Comparison of ENCODE assay signal across 9 mouse cellular contexts in genomic region chr5:43892386-43892785, GRCm38 (mm10). TPM values are rescaled to one million over a fixed set of nuclear protein-coding genes. Genes with fewer than 3 reads are reported as not detected.
DNase-seq lines count a peak whose midpoint lies in the region; ATAC-seq and TF ChIP-seq lines count a peak whose summit lies in the region.
"Had no signal": no experiment of that assay in that cellular context is flagged by ENCODE, and none has a peak within 500 bp of the region (broad histone marks: within the 10 kb centered on the region; RNA-seq: fewer than 3 reads in every experiment).

No protein-coding gene starts in this region.

- TF ChIP-seq CTCF in stomach, postnatal 0 days (IDR thresholded peaks at IDR 0.05; ENCODE audit: low read depth) = peak; percentile 80

- no peak for ATAC-seq in hindbrain, embryonic 11.5 days (ENCODE audit: low FRiP score)
- no peak for ATAC-seq in hindbrain, embryonic 12.5 days (ENCODE audit: low FRiP score)
- 0 out of 2 replicates have a peak, but pooled peaks have one; percentile 68 for ATAC-seq in stomach, postnatal 0 days (ENCODE audit: low FRiP score, low TSS enrichment)
- ATAC-seq in forebrain, embryonic 16.5 days = no peak

- no peak overlapping the region for H3K4me2 ChIP-seq in hindbrain, embryonic 11.5 days (replicated peaks; ENCODE audit: low read depth, low read length)
- no peak overlapping the region for H3K4me2 ChIP-seq in hindbrain, embryonic 12.5 days (replicated peaks)
- H3K4me2 ChIP-seq in stomach, postnatal 0 days (replicated peaks; ENCODE audit: low read depth) = no peak overlapping the region
- H3K4me2 ChIP-seq in forebrain, embryonic 16.5 days (ENCODE audit: low read length) = no peak overlapping the region
- H3K4me2 ChIP-seq: neural tube, embryonic 12.5 days had no signal

- H3K9ac ChIP-seq in hindbrain, embryonic 11.5 days (ENCODE audit: low read depth, low read length) = no peak overlapping the region
- H3K9ac ChIP-seq in hindbrain, embryonic 12.5 days = no peak overlapping the region
- no peak overlapping the region for H3K9ac ChIP-seq in stomach, postnatal 0 days (ENCODE audit: low read length)
- no peak overlapping the region for H3K9ac ChIP-seq in forebrain, embryonic 16.5 days (replicated peaks; ENCODE audit: low read depth, low read length)
- H3K9ac ChIP-seq: neural tube, embryonic 12.5 days had no signal

- H3K4me3 ChIP-seq in hindbrain, embryonic 11.5 days (ENCODE audit: low read depth, low read length) = no peak overlapping the region
- H3K4me3 ChIP-seq in hindbrain, embryonic 12.5 days = no peak overlapping the region
- no peak overlapping the region for H3K4me3 ChIP-seq in stomach, postnatal 0 days (ENCODE audit: low read depth, low read length)
- H3K4me3 ChIP-seq in forebrain, embryonic 16.5 days (replicated peaks; ENCODE audit: low read length) = no peak overlapping the region
- H3K4me3 ChIP-seq: neural tube, embryonic 12.5 days had no signal

- no peaks in the 10 kb centered on the region for H3K4me1 ChIP-seq in hindbrain, embryonic 11.5 days (replicated peaks; ENCODE audit: control insufficient read depth, insufficient read depth, low read length)
- no peaks in the 10 kb centered on the region for H3K4me1 ChIP-seq in hindbrain, embryonic 12.5 days
- no peaks in the 10 kb centered on the region for H3K4me1 ChIP-seq in stomach, postnatal 0 days (replicated peaks; ENCODE audit: control insufficient read depth, insufficient read depth)
- no peaks in the 10 kb centered on the region for H3K4me1 ChIP-seq in forebrain, embryonic 16.5 days (replicated peaks; ENCODE audit: control insufficient read depth, insufficient read depth, low read length)
- H3K4me1 ChIP-seq: neural tube, embryonic 12.5 days had no signal

- no peak for TF ChIP-seq EP300 in stomach, postnatal 0 days (optimal IDR thresholded peaks at IDR 0.05)

- 9% methylated on average over 1 of the region's 1 CpGs for WGBS in hindbrain, embryonic 11.5 days
- WGBS in hindbrain, embryonic 12.5 days = 28% methylated on average over 1 of the region's 1 CpGs
- 24% methylated on average over 1 of the region's 1 CpGs for WGBS in stomach, postnatal 0 days
- 21% methylated on average over 1 of the region's 1 CpGs for WGBS in forebrain, embryonic 16.5 days

- no peaks in the 10 kb centered on the region for H3K36me3 ChIP-seq in hindbrain, embryonic 11.5 days (ENCODE audit: control insufficient read depth, insufficient read depth, low read length)
- H3K36me3 ChIP-seq in hindbrain, embryonic 12.5 days = no peaks in the 10 kb centered on the region
- H3K36me3 ChIP-seq in stomach, postnatal 0 days (ENCODE audit: control insufficient read depth, insufficient read depth, low read length) = no peaks in the 10 kb centered on the region
- no peaks in the 10 kb centered on the region for H3K36me3 ChIP-seq in forebrain, embryonic 16.5 days (ENCODE audit: control insufficient read depth, insufficient read depth)
- H3K36me3 ChIP-seq: neural tube, embryonic 12.5 days had no signal

- H3K9me3 ChIP-seq in hindbrain, embryonic 11.5 days (ENCODE audit: control insufficient read depth, low read length) = no peaks in the 10 kb centered on the region
- H3K9me3 ChIP-seq in hindbrain, embryonic 12.5 days (replicated peaks) = no peaks in the 10 kb centered on the region
- no peaks in the 10 kb centered on the region for H3K9me3 ChIP-seq in stomach, postnatal 0 days (ENCODE audit: control insufficient read depth, low read length)
- no peaks in the 10 kb centered on the region for H3K9me3 ChIP-seq in forebrain, embryonic 16.5 days (ENCODE audit: control insufficient read depth, low read length)
- H3K9me3 ChIP-seq: neural tube, embryonic 12.5 days had no signal

- H3K27ac ChIP-seq in hindbrain, embryonic 11.5 days (ENCODE audit: low read depth, low read length) = no peak overlapping the region
- H3K27ac ChIP-seq in hindbrain, embryonic 12.5 days = no peak overlapping the region
- no peak overlapping the region for H3K27ac ChIP-seq in stomach, postnatal 0 days (replicated peaks)
- no peak overlapping the region for H3K27ac ChIP-seq in forebrain, embryonic 16.5 days (ENCODE audit: low read length)
- H3K27ac ChIP-seq: neural tube, embryonic 12.5 days had no signal

- no peaks in the 10 kb centered on the region for H3K27me3 ChIP-seq in hindbrain, embryonic 11.5 days (ENCODE audit: control insufficient read depth, insufficient read depth, low read length)
- H3K27me3 ChIP-seq in hindbrain, embryonic 12.5 days = no peaks in the 10 kb centered on the region
- H3K27me3 ChIP-seq in stomach, postnatal 0 days (ENCODE audit: control insufficient read depth, insufficient read depth, low read length) = no peaks in the 10 kb centered on the region
- no peaks in the 10 kb centered on the region for H3K27me3 ChIP-seq in forebrain, embryonic 16.5 days (replicated peaks; ENCODE audit: control insufficient read depth, insufficient read depth, low read length)
- H3K27me3 ChIP-seq: neural tube, embryonic 12.5 days had no signal

- peak; percentile 52 for DNase-seq in hindbrain, embryonic 11.5 days (ENCODE audit: low spot score)
- peak; percentile 5 to 15 for DNase-seq in urinary bladder, postnatal 36 days (ENCODE audit: low spot score in 2 of 2)
- no peak for DNase-seq in urinary bladder, adult 18-20 months (ENCODE audit: low spot score in 2 of 2)
- DNase-seq in embryo, embryonic 9.5 days (ENCODE audit: extremely low spot score) = peak; percentile 37
- DNase-seq in layer of hippocampus, adult 9-11 months = peak; percentile 17
- peak; percentile 30 for DNase-seq in stomach, postnatal 0 days (ENCODE audit: low spot score)

RNA-seq across cellular contexts. Expression of gene Gm7879, which starts 20.6 kb away (rescaled TPM):
- polyA plus RNA-seq in hindbrain, embryonic 11.5 days (2014; fragmentation: Nextera tagmentation; extraction: Ambion mirVana) = 0.71 and 0.80 TPM in 2 replicates
- not detected in 2 replicates for polyA plus RNA-seq in hindbrain, embryonic 12.5 days (2016; fragmentation: Nextera tagmentation; extraction: Ambion mirVana)
- polyA plus RNA-seq in stomach, postnatal 0 days (2015; fragmentation: Nextera tagmentation; extraction: Ambion mirVana) = 0.25 and 0.74 TPM in 2 replicates
- polyA plus RNA-seq in forebrain, embryonic 16.5 days (2015; fragmentation: Nextera tagmentation; extraction: Ambion mirVana) = not detected in 2 replicates
- polyA plus RNA-seq: neural tube, embryonic 12.5 days had no signal

RNA-seq across cellular contexts. Expression of gene Cd38, which starts 24.0 kb away (rescaled TPM):
- 8.0 and 8.9 TPM in 2 replicates for polyA plus RNA-seq in hindbrain, embryonic 11.5 days (2014; fragmentation: Nextera tagmentation; extraction: Ambion mirVana)
- 5.1 and 5.9 TPM in 2 replicates for polyA plus RNA-seq in hindbrain, embryonic 12.5 days (2016; fragmentation: Nextera tagmentation; extraction: Ambion mirVana)
- polyA plus RNA-seq in stomach, postnatal 0 days (2015; fragmentation: Nextera tagmentation; extraction: Ambion mirVana) = 4.9 and 5.1 TPM in 2 replicates
- polyA plus RNA-seq in forebrain, embryonic 16.5 days (2015; fragmentation: Nextera tagmentation; extraction: Ambion mirVana) = 2.4 and 2.9 TPM in 2 replicates

Comparison
In these comparisons a context has a peak if more than half of its experiments do, and no peak if none do; other contexts are left out.
1. DNase-seq: peak in hindbrain, embryonic 11.5 days (single experiment), urinary bladder, postnatal 36 days (2 of 2), embryo, embryonic 9.5 days (single experiment), layer of hippocampus, adult 9-11 months (single experiment) and stomach, postnatal 0 days (single experiment); none in urinary bladder, adult 18-20 months (0 of 2).